ENCODE assay signal across 15 mouse cellular contexts in the genomic region with DNA sequence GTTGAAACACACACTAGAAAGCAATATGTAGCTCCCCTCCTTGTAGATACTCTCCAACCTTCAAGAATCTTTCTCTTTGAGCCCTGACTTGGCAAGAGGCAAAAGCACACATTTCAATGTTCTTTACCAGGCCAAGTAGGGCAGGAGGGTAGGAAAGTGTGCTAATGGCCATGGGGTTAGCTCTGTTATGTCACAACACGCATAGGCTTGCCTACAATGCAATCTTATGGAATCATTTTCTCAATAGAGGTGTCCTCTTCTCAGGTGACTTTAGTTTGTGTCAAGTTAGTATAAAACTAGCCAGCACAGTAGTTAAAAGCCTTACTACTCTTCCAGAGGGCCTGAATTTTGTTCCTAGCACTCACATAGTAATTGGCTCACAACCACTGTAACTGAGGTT.
"Had no signal": no experiment of that assay in that cellular context is flagged by ENCODE, and none has a peak within 500 bp of the region (broad histone marks: within the 10 kb centered on the region; RNA-seq: fewer than 3 reads in every experiment).

No protein-coding gene starts in this region.

- DNase-seq: gastrocnemius, postnatal 14 days; heart, adult 2 months; heart, postnatal 14 days; heart, postnatal 4 days; kidney, adult 18-20 months; kidney, adult 8-10 months; kidney, postnatal 10 days; kidney, postnatal 25 days; kidney, postnatal 4 days; liver; liver, embryonic 13.5 days had no signal

- ATAC-seq: hindbrain, embryonic 16.5 days; inflammation-experienced regulatory T-cells, adult 6 months; intestine, embryonic 15.5 days; intestine, postnatal 0 days had no signal
